Mouse (Mus musculus) lung, embryonic 14.5 days (tissue): ENCODE data around the gene Thbs4. TPM values are rescaled to one million over a fixed set of nuclear protein-coding genes. Genes with fewer than 3 reads are reported as not detected.

Experiments used
- ATAC-seq: fragments of 200-750 bp; cut with Nextera tagmentation; 2 replicates; pipeline ENCODE4 v1.8.0; 2017; ENCODE audit warnings: mild to moderate bottlenecking, moderate TSS enrichment, moderate library complexity; ENCODE audit not compliant: insufficient read depth
- DNase-seq: peaks from one replicate; pipeline ENCODE4 v3.0.0-alpha.2; 2015
- H3K27ac ChIP-seq: fragments of 300-500 bp; sonication (generic); 2 replicates; pipeline ENCODE4 v1.5.1; 2014; ENCODE audit warnings: low read depth, mild to moderate bottlenecking, moderate library complexity
- H3K27me3 ChIP-seq: fragments of 300-500 bp; sonication (generic); 2 replicates; pipeline ENCODE4 v1.6.1; 2014; ENCODE audit warnings: low read length, control low read depth; ENCODE audit not compliant: insufficient read depth
- H3K36me3 ChIP-seq: fragments of 300-500 bp; sonication (generic); 2 replicates; pipeline ENCODE4 v1.6.1; 2014; ENCODE audit warnings: control low read depth; ENCODE audit not compliant: insufficient read depth
- H3K4me1 ChIP-seq: fragments of 300-500 bp; sonication (generic); 2 replicates; pipeline ENCODE4 v1.6.1; 2014; ENCODE audit warnings: antibody characterized with exemption, control low read depth; ENCODE audit not compliant: insufficient read depth
- H3K4me2 ChIP-seq: fragments of 300-500 bp; sonication (generic); 2 replicates; pipeline ENCODE4 v1.6.1; 2014; ENCODE audit warnings: mild to moderate bottlenecking
- H3K4me3 ChIP-seq: fragments of 300-500 bp; sonication (generic); 2 replicates; pipeline ENCODE4 v1.5.1; 2014; ENCODE audit warnings: low read depth, low read length
- H3K9ac ChIP-seq: fragments of 300-500 bp; sonication (generic); 2 replicates; pipeline ENCODE4 v1.6.1; 2014
- H3K9me3 ChIP-seq: fragments of 300-500 bp; sonication (generic); 2 replicates; pipeline ENCODE4 v1.6.1; 2016; ENCODE audit warnings: low read depth, low read length, control low read depth
- CTCF ChIP-seq: IDR thresholded peaks from 2 replicates; pipeline ENCODE4 v1.5.1; 2016; ENCODE audit warnings: antibody characterized with exemption, low read depth
- WGBS: fragments of 180-500 bp; shearing (Covaris S2); extraction: QIAGEN DNeasy Blood & Tissue Kit; methylation state at CpG from one replicate; pipeline ENCODE4 v1.1.7; 2014; 5-methylcytosine and 5-hydroxymethylcytosine counted together
- polyA plus RNA-seq: library from polyadenylated mRNA; unstranded; fragments of >200 nt; fragmentation: Nextera tagmentation; extraction: Ambion mirVana; gene quantifications from 2 replicates; pipeline ENCODE4 v1.2.1, GENCODE M21; 2014

Thbs4 gene
- polyA plus RNA-seq, 1 experiment from 2014 or later = 1.1 TPM

DNA sequence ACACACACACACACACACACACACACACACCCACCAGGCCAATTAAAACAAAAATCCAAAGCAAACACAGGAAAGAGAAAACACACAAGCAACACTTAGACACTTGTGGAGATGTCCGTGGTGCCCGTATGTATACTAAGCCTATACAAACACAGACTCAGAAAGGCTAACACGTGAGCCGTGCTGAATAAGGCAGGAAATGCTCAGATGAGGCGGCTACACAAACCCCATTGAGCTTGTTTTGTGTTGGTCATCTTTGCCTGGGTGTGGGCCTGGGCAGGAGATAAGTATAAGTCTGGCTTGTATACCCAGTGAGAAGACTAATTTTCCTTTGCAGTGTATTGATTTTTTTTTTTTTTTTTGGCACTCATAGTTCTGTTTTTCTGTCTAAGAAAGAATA lies 92.6 kb downstream of the Thbs4 start:
- Histone ChIP-seq H3K36me3 (peaks cover 8% of the 10 kb centered on the region; the same call in 1 of the 2 replicates), H3K4me2 (no peak overlapping the region), H3K4me3 (no peak overlapping the region), H3K27ac (no peak overlapping the region), H3K27me3 (no peaks in the 10 kb centered on the region), H3K9ac (no peak overlapping the region), H3K4me1 (no peaks in the 10 kb centered on the region; the same call in 1 of the 2 replicates), H3K9me3 (no peaks in the 10 kb centered on the region)
- WGBS = 58% methylated on average over 5 of the region's 5 CpGs
- DNase-seq (peak; percentile 33), ATAC-seq (no peak)
- TF ChIP-seq CTCF = no peak

Other genes starting within 250 kb of the Thbs4 start
- not detected in 2 replicates for gene Spz1, start 218.6 kb downstream of the Thbs4 start, polyA plus RNA-seq
- gene Serinc5, start 183.7 kb downstream of the Thbs4 start, polyA plus RNA-seq = 22.0 and 22.5 TPM in 2 replicates
- gene Mtx3, start 49.9 kb upstream of the Thbs4 start, polyA plus RNA-seq = 4.9 and 5.6 TPM in 2 replicates